Mouse (Mus musculus) skeletal muscle tissue, adult 2 months (tissue): ENCODE measurements at regions not wholly inside any gene's neighbourhood (a gene's known extent, or its start where the extent isn't known, plus 50 kb on each side); places are given as distances from the start of the nearest gene placed in this dataset.

Experiments used
- DNase-seq: peaks from one replicate; pipeline ENCODE4 v3.0.0-alpha.2; 2012; ENCODE audit warnings: low read depth, low spot score

DNA sequence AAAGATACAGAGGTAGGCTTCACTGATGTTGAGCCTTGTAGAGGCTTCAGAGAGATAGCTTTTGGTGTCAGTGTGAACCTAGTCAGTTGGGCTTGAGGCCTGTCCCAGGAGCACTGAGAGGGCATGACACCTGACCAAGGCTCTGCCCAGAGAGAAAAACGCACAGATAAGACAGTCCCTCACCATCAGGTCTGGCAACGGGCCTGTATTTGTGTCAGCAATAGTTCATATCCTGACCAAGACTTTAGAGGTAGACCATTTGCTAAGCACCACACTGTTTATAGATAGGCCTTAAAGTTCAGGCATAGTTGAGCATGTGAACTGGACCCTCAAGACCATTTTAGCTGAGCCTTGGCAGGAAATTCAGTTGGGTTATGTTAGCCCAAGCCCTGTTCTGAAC, 60.4 kb upstream of the C2cd4b start:
- no peak for DNase-seq

DNA sequence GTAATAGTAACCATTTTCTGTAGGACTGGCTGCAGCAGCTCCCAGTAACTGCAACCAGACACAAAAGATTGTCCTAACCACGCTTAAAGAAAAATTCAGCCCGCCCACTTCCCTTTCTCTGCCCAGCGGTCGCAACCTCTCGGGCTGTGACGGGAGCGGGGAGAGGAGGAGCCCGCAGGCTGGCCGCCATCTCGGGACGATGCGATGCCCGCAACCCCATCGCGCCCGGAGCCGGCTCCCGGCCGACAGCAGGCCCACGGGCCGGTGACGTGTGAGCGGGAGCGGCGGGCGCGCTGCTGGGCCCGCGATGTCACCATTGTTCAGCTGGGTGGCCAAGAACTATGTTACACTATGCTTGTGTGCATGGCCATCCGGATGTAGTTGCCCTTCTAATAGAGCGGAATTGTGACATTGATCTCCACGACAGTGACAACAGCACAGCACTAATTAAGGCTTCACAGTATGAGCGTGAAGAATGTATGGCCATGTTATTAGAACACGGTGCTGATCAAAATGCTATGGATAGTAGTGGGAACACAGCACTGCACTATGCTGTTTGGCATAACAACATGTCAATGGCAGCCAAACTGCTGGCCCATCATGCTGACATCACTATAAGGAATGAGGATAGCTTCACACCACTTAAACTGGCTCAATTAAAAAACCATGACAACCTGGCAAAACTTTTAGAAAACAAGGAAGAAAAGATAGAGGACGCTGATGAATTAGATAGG, 59.2 kb upstream of the C2cd4b start:
- no peak for DNase-seq

- no peak for DNase-seq
Observed at GRCm38 (mm10) chr9:67708246-67708960, 50.8 kb upstream of the C2cd4b start.
